Mouse (Mus musculus) forebrain, embryonic 13.5 days (tissue): ENCODE measurements at regions not wholly inside any gene's neighbourhood (a gene's known extent, or its start where the extent isn't known, plus 50 kb on each side); places are given as distances from the start of the nearest gene placed in this dataset. TPM values are rescaled to one million over a fixed set of nuclear protein-coding genes. Genes with fewer than 3 reads are reported as not detected.

ENCODE experiments used
- ATAC-seq: fragments of 200-750 bp; cut with Nextera tagmentation; 2 replicates; pipeline ENCODE4 v1.8.0; 2017
- H3K27ac ChIP-seq: fragments of 300-500 bp; sonication (generic); 2 replicates; pipeline ENCODE4 v1.5.1; 2015; ENCODE audit warnings: inconsistent platforms, mild to moderate bottlenecking, moderate library complexity
- H3K27me3 ChIP-seq: fragments of 300-500 bp; sonication (generic); 2 replicates; pipeline ENCODE4 v1.6.1; 2015; ENCODE audit warnings: mild to moderate bottlenecking, inconsistent platforms
- H3K36me3 ChIP-seq: fragments of 300-500 bp; sonication (generic); 2 replicates; pipeline ENCODE4 v1.6.1; 2015; ENCODE audit warnings: mild to moderate bottlenecking, inconsistent platforms; ENCODE audit not compliant: poor library complexity, severe bottlenecking
- H3K4me1 ChIP-seq: fragments of 300-500 bp; sonication (generic); 2 replicates; pipeline ENCODE4 v1.6.1; 2015; ENCODE audit warnings: inconsistent platforms
- H3K4me2 ChIP-seq: fragments of 300-500 bp; sonication (generic); 2 replicates; pipeline ENCODE4 v1.6.1; 2015; ENCODE audit warnings: inconsistent platforms, mild to moderate bottlenecking, moderate library complexity
- H3K4me3 ChIP-seq: fragments of 300-500 bp; sonication (generic); 2 replicates; pipeline ENCODE4 v1.5.1; 2015; ENCODE audit warnings: mild to moderate bottlenecking, inconsistent platforms
- H3K9ac ChIP-seq: fragments of 300-500 bp; sonication (generic); 2 replicates; pipeline ENCODE4 v1.6.1; 2015; ENCODE audit warnings: mild to moderate bottlenecking, inconsistent platforms
- H3K9me3 ChIP-seq: fragments of 300-500 bp; sonication (generic); replicated peaks from 2 replicates; pipeline ENCODE4 v1.6.1; 2016; ENCODE audit warnings: inconsistent platforms
- WGBS: fragments of 180-500 bp; shearing (Covaris S2); methylation state at CpG from one replicate; pipeline ENCODE4 v1.1.7; 2015; 5-methylcytosine and 5-hydroxymethylcytosine counted together
- microRNA-seq: library from miRNA; unstranded; fragments of <30 nt; microRNA quantifications from one replicate; pipeline ENCODE4, GENCODE M21; 2016

DNA sequence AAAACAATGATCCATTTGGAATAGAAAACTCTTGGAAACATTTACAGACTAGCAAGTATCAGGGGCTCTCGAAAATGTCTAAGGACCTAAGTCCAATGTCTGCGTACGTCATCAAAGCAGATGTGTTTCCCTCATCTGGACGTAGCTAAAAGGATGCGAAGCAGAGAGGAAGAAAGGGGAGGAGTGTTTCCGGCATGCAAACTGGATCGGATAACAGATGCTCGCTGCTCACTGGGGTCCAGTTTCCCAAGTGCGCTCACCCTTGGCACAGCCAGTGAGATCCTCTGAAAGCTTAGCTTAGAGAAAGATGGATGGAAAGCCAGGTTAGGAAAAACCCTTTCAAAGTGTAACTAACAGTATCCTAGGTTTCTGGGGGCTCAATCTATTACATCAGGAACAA lies 198.7 kb downstream of the Epha4 start:
- H3K4me3 ChIP-seq: no peak overlapping the region
- no peaks in the 10 kb centered on the region for H3K27me3 ChIP-seq
- no peak for ATAC-seq
- no peaks in the 10 kb centered on the region for H3K9me3 ChIP-seq
- H3K4me2 ChIP-seq: no peak overlapping the region
- H3K9ac ChIP-seq: no peak overlapping the region
- no peaks in the 10 kb centered on the region for H3K4me1 ChIP-seq
- H3K36me3 ChIP-seq: no peaks in the 10 kb centered on the region
- WGBS: 71% methylated on average over 9 of the region's 9 CpGs
- no peak overlapping the region for H3K27ac ChIP-seq

Small RNA genes lying in the stretch of these regions (microRNA-seq; reads per million reads assigned to microRNA genes)
- gene Mir6343: not detected
